Mouse (Mus musculus) embryo, embryonic 11 days (tissue): ENCODE measurements around the gene Btg1-ps1.
A peak's percentile ranks its signal among the peaks of the same experiment; 100 is the strongest.
"Not testable (repeated sequence)": the region's sequence is repeated elsewhere in the genome, so short reads cannot be mapped to it uniquely, and the experiment has no call there.

ENCODE experiments used
- DNase-seq: peaks from one replicate; pipeline ENCODE4 v3.0.0-alpha.2; 2015

Gene Btg1-ps1

DNA sequence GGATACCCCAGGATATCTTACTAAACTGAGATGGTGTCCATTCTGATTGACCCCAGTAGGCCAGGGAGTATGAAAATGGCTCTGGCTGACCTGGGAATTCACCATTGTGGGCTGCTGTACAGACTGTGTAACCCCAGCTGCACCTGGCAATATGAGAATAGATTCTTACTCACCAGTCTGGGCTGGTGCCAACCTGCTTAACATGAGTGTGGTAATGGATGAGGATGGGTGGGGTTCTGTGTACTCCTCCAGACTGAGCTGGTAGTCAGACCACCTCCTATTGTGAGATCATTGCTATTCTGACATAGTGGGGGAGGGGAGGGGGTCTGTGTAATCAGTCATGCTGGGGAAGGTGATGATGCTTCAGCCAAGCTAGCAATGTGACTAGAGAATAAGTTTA lies at the start of gene Btg1-ps1:
Gene Btg1-ps1 (minus strand): TSS at position 219 of the 400 bp plus-strand sequence.
- DNase-seq, result not testable (repeated sequence)

DNA sequence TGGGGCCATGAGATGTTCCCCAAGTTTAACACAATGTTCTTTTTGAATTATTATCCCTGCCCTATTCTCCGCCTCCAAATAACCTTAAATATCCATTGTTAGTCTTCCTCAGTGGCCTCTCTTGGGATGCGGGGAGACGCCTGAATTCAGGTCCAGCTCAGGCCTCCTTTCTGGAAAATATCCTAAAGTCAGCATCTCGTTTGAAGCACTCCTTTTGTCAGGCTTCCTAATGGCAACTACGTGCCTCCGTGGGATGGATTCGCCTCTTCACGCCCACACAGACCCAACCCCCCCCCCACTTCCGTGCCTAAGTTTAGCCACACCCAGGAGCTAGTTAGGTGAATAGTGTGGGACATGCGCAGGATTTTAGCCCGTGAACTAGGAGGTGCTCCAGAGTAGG lies 47.6 kb upstream of the Btg1-ps1 start, which contains the start of gene Rhox10:
Gene Rhox10 (plus strand): TSS at position 301 of the 400 bp plus-strand sequence.
- no peak for DNase-seq

DNA sequence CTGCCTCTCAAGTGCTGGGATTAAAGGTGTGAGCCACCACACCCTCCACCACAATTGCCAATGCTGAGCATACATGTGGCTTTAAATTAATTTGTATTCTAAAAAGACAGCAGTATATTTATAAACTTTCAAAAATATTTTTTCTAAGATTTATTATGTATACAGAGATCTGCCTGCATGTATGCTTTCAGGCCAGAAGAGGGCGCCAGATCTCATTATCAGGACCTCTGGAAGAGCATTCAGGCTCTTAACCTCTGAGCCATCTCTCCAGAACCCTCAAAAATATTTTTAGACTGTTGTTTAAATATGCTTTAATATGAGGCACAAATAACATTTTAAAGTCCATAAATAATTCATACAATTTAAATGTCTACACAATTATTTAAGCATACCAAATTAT lies 42.9 kb upstream of the Btg1-ps1 start:
- peak; percentile 17 for DNase-seq

DNA sequence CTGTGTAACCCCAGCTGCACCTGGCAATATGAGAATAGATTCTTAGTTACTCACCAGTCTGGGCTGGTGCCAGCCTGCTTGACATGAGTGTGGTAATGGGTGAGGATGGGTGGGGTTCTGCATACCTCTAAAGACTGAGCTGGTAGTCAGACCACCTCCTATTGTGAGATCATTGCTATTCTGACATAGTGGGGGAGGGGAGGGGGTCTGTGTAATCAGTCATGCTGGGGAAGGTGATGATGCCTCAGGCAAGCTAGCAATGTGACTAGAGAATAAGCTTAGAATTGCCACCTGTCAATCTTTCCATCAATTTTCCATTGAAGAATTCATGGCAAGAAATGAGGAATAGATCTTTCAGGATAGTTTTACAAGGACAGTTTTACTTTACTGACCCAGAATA lies 24.4 kb upstream of the Btg1-ps1 start, which contains the start of gene Btg1-ps2:
Gene Btg1-ps2 (minus strand): TSS at position 101 of the 400 bp plus-strand sequence.
- DNase-seq, result not testable (repeated sequence)

DNA sequence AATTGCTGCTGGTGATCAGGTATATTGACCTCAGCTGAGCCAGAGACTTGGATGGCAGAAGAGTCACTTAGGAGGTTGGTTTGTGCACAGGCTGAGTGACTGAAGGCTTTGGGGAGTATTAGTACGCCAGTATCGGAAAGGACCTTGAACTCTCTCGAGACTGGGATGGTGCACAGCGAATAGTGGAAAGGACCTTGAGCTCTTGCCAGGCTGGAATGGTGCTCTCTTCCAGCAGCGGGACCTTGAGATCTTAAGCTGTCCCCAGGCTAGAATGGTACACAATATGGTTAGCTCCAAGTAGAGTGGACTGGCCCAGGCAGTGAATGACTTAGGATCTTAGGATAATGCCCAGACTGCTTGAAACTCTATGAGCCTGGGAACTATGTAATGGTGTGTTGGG lies 21.1 kb upstream of the Btg1-ps1 start:
- no peak for DNase-seq

DNA sequence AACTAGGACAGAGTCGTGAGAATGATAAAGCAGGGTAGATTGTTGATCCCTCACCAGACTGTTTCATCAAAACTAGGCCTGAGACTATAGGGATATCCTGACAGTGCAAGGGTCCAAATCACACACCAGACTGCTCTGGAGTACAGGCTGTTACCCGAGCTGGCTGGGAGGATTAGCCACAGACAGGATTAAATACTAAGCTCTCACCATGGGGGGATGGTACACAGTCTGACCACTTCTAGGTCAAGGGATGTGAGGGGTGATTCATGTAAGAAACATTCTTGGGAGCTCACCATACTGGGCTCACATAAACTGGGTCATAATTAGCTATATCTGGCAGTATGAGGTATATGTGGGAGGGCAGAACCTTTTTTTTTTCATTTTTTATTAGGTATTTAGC lies 15.2 kb upstream of the Btg1-ps1 start:
- no peak for DNase-seq

DNA sequence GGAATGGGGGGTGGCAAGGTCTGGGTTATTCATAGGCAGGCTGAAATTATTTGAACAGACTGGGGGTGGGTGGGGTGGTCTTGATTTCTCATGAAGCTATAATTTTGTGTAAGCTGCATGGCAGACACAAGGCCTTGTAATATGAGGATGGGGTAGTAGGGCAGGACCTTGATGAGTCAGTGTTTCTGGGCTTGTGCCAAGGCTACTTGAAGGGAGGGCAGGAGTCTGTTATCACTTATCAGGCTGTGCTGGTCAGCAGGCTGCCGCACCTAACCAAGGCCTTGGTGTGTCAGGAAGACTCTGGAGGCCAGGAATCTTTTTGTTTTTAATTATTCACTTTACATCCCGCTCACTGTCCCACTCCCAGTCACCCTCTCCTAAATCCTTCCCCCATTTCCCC lies 9.9 kb downstream of the Btg1-ps1 start:
- DNase-seq, result no peak
